17 mouse cellular contexts compared by ENCODE assay signal in genomic region chr4:71932818-71933217, GRCm38 (mm10).
DNase-seq lines count a peak whose midpoint lies in the region; ATAC-seq lines count a peak whose summit lies in the region.
"Had no signal": no experiment of that assay in that cellular context is flagged by ENCODE, and none has a peak within 500 bp of the region (broad histone marks: within the 10 kb centered on the region; RNA-seq: fewer than 3 reads in every experiment).

No protein-coding gene starts in this region.

- H3K9ac ChIP-seq in forebrain, embryonic 13.5 days: no peak overlapping the region
- H3K9ac ChIP-seq in forebrain, embryonic 11.5 days (ENCODE audit: low read length): no peak overlapping the region
- no peak overlapping the region for H3K9ac ChIP-seq in midbrain, embryonic 11.5 days (ENCODE audit: low read length)
- no peak overlapping the region for H3K9ac ChIP-seq in midbrain, embryonic 16.5 days (ENCODE audit: low read depth, low read length)
- H3K9ac ChIP-seq: embryonic facial prominence, embryonic 12.5 days; heart, embryonic 13.5 days; hindbrain, embryonic 13.5 days had no signal

- ATAC-seq in forebrain, embryonic 13.5 days: peak; percentile 34; the same call in 1 of the 2 replicates
- ATAC-seq in forebrain, embryonic 11.5 days (replicated peaks; ENCODE audit: low FRiP score): no peak; the same call in 1 of the 2 replicates
- 0 out of 2 replicates have a peak, but pooled peaks have one; percentile 16 for ATAC-seq in midbrain, embryonic 11.5 days (ENCODE audit: low FRiP score)
- no peak for ATAC-seq in midbrain, embryonic 16.5 days

- no peaks in the 10 kb centered on the region for H3K27me3 ChIP-seq in forebrain, embryonic 13.5 days
- H3K27me3 ChIP-seq in forebrain, embryonic 11.5 days (ENCODE audit: control insufficient read depth, insufficient read depth, low read length): no peaks in the 10 kb centered on the region
- H3K27me3 ChIP-seq in midbrain, embryonic 11.5 days (ENCODE audit: control insufficient read depth, insufficient read depth, low read length): no peaks in the 10 kb centered on the region
- H3K27me3 ChIP-seq in midbrain, embryonic 16.5 days (ENCODE audit: control insufficient read depth, insufficient read depth, low read depth, low read length): no peaks in the 10 kb centered on the region
- H3K27me3 ChIP-seq: embryonic facial prominence, embryonic 12.5 days; heart, embryonic 13.5 days; hindbrain, embryonic 13.5 days had no signal

- no peaks in the 10 kb centered on the region for H3K36me3 ChIP-seq in forebrain, embryonic 13.5 days (ENCODE audit: poor library complexity, severe bottlenecking)
- H3K36me3 ChIP-seq in forebrain, embryonic 11.5 days (ENCODE audit: control insufficient read depth, insufficient read depth, low read length): no peaks in the 10 kb centered on the region
- H3K36me3 ChIP-seq in midbrain, embryonic 11.5 days (ENCODE audit: control insufficient read depth, insufficient read depth, low read length): no peaks in the 10 kb centered on the region
- H3K36me3 ChIP-seq in midbrain, embryonic 16.5 days (ENCODE audit: control insufficient read depth, insufficient read depth, low read length): no peaks in the 10 kb centered on the region
- H3K36me3 ChIP-seq: embryonic facial prominence, embryonic 12.5 days; heart, embryonic 13.5 days; hindbrain, embryonic 13.5 days had no signal

- H3K4me1 ChIP-seq in forebrain, embryonic 13.5 days: peaks cover 11% of the 10 kb centered on the region; the same call in 1 of the 2 replicates
- H3K4me1 ChIP-seq in forebrain, embryonic 11.5 days (replicated peaks; ENCODE audit: control insufficient read depth, insufficient read depth, low read length): no peaks in the 10 kb centered on the region
- no peaks in the 10 kb centered on the region for H3K4me1 ChIP-seq in midbrain, embryonic 11.5 days (ENCODE audit: control insufficient read depth, insufficient read depth, low read length)
- H3K4me1 ChIP-seq in midbrain, embryonic 16.5 days (ENCODE audit: control insufficient read depth, insufficient read depth, low read length): no peaks in the 10 kb centered on the region; the same call in 1 of the 2 replicates
- H3K4me1 ChIP-seq: embryonic facial prominence, embryonic 12.5 days; heart, embryonic 13.5 days; hindbrain, embryonic 13.5 days had no signal

- H3K27ac ChIP-seq in forebrain, embryonic 13.5 days: no peak overlapping the region
- no peak overlapping the region for H3K27ac ChIP-seq in forebrain, embryonic 11.5 days (ENCODE audit: low read depth, low read length)
- H3K27ac ChIP-seq in midbrain, embryonic 11.5 days (ENCODE audit: low read depth, low read length): no peak overlapping the region
- H3K27ac ChIP-seq in midbrain, embryonic 16.5 days (ENCODE audit: low read length): no peak overlapping the region
- H3K27ac ChIP-seq: embryonic facial prominence, embryonic 12.5 days; heart, embryonic 13.5 days; hindbrain, embryonic 13.5 days had no signal

- DNase-seq in forebrain, embryonic 11.5 days (ENCODE audit: low spot score): no peak
- DNase-seq in midbrain, embryonic 11.5 days (ENCODE audit: low spot score, missing footprints): no peak
- DNase-seq in retina, postnatal 1 day: peak; percentile 2
- no peak for DNase-seq in retina, embryonic 14.5 days (ENCODE audit: low spot score)
- no peak for DNase-seq in lung, postnatal 14 days
- DNase-seq: adrenal gland, postnatal 10 days; cerebellum, adult 11-12 months; cerebellum, adult 9-10 months; cerebellum, postnatal 25 days; gastrocnemius, postnatal 36 days; heart, adult 11 months; heart, postnatal 36 days had no signal

- H3K9me3 ChIP-seq in forebrain, embryonic 13.5 days (replicated peaks): no peaks in the 10 kb centered on the region
- no peaks in the 10 kb centered on the region for H3K9me3 ChIP-seq in forebrain, embryonic 11.5 days (ENCODE audit: control insufficient read depth, low read length)
- H3K9me3 ChIP-seq in midbrain, embryonic 11.5 days (ENCODE audit: control insufficient read depth, low read length): no peaks in the 10 kb centered on the region
- no peaks in the 10 kb centered on the region for H3K9me3 ChIP-seq in midbrain, embryonic 16.5 days (replicated peaks; ENCODE audit: control insufficient read depth, low read length, poor library complexity, severe bottlenecking)
- H3K9me3 ChIP-seq: embryonic facial prominence, embryonic 12.5 days; heart, embryonic 13.5 days; hindbrain, embryonic 13.5 days had no signal

- no peak overlapping the region for H3K4me2 ChIP-seq in forebrain, embryonic 13.5 days
- no peak overlapping the region for H3K4me2 ChIP-seq in forebrain, embryonic 11.5 days (ENCODE audit: low read depth, low read length, severe bottlenecking)
- no peak overlapping the region for H3K4me2 ChIP-seq in midbrain, embryonic 11.5 days
- no peak overlapping the region for H3K4me2 ChIP-seq in midbrain, embryonic 16.5 days (ENCODE audit: low read length)
- H3K4me2 ChIP-seq: embryonic facial prominence, embryonic 12.5 days; heart, embryonic 13.5 days; hindbrain, embryonic 13.5 days had no signal

- 18% methylated on average over 1 of the region's 1 CpGs for WGBS in forebrain, embryonic 13.5 days
- WGBS in forebrain, embryonic 11.5 days: 57% methylated on average over 1 of the region's 1 CpGs
- WGBS in midbrain, embryonic 11.5 days: 77% methylated on average over 1 of the region's 1 CpGs
- 39% methylated on average over 1 of the region's 1 CpGs for WGBS in midbrain, embryonic 16.5 days

- H3K4me3 ChIP-seq in forebrain, embryonic 13.5 days: no peak overlapping the region
- H3K4me3 ChIP-seq in forebrain, embryonic 11.5 days (ENCODE audit: low read depth, low read length): no peak overlapping the region
- no peak overlapping the region for H3K4me3 ChIP-seq in midbrain, embryonic 11.5 days (ENCODE audit: low read depth, low read length)
- H3K4me3 ChIP-seq in midbrain, embryonic 16.5 days (ENCODE audit: low read depth, low read length): no peak overlapping the region
- H3K4me3 ChIP-seq: embryonic facial prominence, embryonic 12.5 days; heart, embryonic 13.5 days; hindbrain, embryonic 13.5 days had no signal

Comparison
In these comparisons a context has a peak if more than half of its experiments do, and no peak if none do; other contexts are left out.
1. ATAC-seq: peak in forebrain, embryonic 13.5 days (single experiment) and midbrain, embryonic 11.5 days (single experiment); none in forebrain, embryonic 11.5 days (single experiment) and midbrain, embryonic 16.5 days (single experiment).